Mouse (Mus musculus) adrenal gland, postnatal 4 days (tissue): ENCODE data around the gene Perp. TPM values are rescaled to one million over a fixed set of nuclear protein-coding genes. Genes with fewer than 3 reads are reported as not detected.

Experiments
- DNase-seq, 2 experiments: peaks; one replicate each; pipeline ENCODE4 v3.0.0; 2021 to 2022; ENCODE audit warnings: low spot score in 2 of 2, mixed read lengths in 2 of 2
- long read RNA-seq, 2 experiments: library from polyadenylated mRNA; stranded (forward); transcript quantifications; one replicate each; pipeline ENCODE4 v2.0.0; 2021
- total RNA-seq, 2 experiments: library from RNA; stranded (reverse); gene quantifications; 2 replicates each; pipeline ENCODE4 v1.2.3; 2021

Perp gene
- total RNA-seq, result 1 to 10 TPM; 5.7 to 7.1 TPM
- long read RNA-seq, experiment 1, partial matches to known transcripts, result 0 of 3 reads
- long read RNA-seq, experiment 1, other reads (novel, unspliced or antisense), result 0 of 3 reads
- long read RNA-seq, experiment 2, transcript Perp-201 (3 exons, 1,952 nt), result major isoform, 10 of 10 reads
- long read RNA-seq, experiment 2, partial matches to known transcripts, result 0 of 10 reads
- long read RNA-seq, experiment 2, other reads (novel, unspliced or antisense), result 0 of 10 reads

DNA sequence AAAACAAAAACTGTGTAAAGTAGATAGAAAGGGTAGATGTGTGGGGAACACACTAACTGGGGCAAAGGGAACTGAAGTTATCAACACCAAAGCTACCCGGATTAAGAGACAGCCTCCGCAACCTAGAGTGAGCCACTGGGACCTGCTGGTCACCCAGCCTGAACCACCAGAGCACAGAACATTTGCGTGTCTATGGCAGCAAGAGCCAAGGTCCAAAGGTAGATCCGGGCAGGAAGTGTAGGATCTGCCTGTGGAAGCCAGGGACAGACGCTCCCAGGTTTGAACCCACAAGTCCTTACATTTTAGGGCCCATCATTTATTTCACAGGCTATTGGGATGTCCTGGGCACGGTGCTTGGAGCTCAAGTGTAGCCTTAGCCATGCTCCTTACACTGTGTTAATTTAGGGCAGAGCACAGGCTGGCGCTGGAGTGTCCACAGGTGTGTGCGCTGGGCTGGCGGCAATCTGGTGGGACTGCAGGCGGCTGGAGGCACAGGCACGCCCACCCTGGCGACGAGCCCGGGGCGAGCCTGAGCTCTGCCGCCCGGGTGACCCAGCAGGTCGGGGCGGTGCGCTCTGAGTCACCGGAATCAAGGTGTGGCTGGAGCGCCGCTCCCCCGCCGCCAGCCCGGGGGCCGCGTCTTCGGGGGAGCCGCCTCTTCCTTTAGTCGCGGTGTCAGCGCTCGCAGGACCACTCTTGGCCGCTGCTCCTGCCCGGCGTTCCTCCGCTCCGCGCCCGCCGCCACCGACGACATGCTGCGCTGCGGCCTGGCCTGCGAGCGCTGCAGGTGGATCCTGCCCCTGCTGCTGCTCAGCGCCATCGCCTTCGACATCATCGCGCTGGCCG lies at the start of gene Perp:
Gene Perp, plus strand, starts transcription at position 580 of the 846 bp plus-strand sequence.
- DNase-seq, result peak; percentile 6 to 15

DNA sequence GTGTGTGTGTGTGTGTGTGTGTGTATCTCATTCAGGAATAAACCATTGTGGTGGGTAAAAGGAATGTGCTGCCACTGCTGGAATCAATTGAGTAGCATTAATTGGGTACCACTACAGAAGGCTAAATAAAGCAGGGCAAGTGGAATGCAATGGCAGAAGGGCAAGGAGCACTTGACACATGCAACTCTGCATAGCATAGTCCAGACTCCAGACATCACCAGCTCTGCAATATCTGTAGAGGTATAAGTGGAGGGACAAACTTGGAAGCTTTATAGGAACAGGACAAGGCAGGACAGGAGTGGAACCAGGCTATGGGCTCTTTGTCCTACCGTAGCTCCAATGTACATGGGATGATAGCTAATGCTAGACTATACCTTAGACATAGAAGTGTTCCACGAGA lies 33.1 kb upstream of the Perp start:
- no peak for DNase-seq

DNA sequence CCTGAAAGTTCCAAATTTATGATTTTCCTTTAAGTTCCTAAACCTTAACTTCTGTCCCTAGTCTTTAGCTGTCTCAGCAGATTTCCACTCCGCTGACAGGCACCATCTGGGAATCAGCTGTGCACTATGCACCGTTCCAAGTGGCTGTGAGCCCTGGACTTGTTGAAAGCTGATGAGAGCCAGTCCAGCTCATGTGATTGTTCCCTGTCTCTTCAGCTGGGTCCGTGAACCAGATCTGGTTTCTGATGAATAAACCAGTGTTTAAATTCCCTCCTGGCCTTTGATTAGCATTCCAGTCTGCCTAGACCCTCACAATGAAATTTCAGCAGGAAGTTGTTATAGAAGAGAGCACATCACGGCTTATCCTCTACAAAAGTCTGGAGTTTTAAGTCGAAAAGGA lies 28.3 kb upstream of the Perp start:
- no peak for DNase-seq

DNA sequence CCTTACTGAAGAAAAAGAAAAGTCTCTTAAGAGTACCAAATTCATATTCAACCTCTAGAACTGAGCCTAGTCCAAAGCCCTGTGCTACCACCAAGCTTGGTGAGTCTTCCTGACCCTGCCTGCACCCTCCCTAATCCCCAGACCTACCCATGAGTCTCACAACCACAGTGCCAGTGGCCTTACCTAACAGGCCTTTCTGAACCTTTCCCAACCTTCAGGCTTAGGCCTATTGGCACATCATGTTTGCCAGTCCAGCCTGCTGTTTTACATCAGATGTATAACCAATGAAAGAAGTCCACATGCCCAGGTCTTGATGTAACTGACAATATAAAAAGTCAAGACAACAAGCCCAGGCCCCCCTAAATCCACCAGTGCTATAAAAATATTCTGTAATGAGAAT lies 19.7 kb upstream of the Perp start:
- no peak for DNase-seq

DNA sequence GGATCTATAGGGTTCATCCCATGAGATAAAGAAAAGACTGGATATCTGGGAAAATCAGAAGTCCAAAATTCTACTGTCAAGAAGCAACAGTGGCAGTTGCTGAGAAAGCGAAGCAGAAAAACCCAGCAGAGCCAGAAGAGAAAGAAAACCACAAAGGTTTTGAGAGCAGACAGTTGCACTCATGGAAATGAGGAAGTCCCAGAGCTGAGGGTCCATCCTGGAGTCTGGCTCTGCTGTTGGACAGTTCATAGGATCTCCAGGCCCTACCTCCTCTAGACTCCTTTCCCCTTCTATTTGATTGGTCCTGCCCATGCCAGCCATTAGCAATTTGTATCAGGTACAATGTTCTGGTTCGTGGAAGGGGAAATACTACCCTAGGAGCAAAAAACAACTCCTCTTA lies 18.7 kb upstream of the Perp start:
- no peak for DNase-seq

DNA sequence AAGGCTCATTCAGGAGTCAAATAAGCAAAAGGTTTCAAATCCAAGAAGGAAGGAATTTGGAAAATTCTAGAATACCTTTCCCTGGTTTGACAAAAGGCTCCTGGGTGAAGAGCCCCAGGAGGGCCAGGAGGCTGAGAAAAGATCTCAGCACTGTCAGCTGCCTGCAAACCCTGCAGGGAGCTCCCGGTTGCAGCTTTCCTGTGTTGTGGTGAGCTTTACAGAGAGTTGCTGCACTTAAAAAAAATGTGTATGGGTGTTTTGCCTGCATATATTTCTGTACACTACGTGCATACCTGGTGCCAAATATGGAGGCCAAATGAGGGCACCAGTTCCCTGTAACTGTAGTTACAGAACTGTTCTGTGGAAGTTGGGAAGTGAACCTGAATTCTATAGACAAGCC lies 16.9 kb upstream of the Perp start:
- no peak for DNase-seq

DNA sequence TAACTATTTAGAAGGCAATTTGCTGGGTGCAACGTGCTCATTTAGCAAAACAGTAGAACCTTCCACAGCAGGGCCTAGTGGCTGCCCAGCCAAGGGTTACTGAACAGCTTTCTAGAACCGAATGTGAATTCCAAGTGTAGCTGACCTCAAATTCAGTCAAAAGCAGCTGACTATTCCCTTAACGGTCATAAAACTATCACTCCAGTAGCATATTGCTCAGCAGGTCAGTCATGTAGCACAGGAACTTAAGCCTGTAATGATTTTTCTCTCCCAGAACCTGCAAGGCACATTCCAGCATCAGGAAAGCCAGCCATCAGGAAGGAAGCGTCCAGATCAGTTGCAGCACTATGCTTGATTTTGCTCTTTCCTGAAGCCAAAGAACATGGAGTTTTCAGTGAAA lies 14.5 kb upstream of the Perp start:
- no peak for DNase-seq

DNA sequence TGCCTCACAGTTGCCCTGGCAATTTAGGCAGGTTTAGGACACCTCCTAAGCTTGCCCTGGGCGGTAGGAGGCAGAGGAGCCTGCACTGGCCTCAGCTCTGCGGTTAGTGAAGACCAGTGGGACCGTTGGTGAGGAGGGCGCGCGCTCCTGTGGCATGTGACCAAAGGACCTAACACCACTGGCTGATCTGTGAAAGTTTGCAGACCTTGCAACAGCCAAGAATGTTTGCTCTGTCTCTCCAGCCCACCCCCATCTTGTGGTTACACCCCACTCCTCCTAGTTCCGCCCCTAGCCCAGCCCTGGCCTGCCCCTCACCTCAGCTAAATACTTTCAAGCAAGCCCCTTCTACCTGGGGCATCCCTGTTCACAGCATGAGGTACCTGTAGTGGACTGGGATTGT lies 13.0 kb upstream of the Perp start:
- no peak for DNase-seq

DNA sequence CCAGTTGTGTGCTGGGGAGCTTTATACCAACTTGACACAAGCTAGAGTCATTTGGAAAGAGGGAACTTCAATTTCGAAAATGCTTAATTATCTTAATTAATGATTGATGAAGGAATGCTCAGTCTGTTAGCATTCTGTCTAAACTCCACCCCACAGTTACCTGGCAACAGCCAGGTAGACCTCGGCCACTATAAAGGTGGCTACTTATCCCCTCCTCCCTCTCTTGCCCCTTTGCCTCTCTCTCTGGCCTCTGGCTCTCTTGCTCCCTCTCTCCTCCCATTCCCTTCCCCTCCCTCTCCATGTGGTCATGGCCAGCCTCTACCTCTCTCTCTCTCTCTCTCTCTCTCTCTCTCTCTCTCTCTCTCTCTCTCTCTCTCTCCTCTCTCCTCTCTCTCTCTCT lies 10.4 kb upstream of the Perp start:
- DNase-seq, result no peak

DNA sequence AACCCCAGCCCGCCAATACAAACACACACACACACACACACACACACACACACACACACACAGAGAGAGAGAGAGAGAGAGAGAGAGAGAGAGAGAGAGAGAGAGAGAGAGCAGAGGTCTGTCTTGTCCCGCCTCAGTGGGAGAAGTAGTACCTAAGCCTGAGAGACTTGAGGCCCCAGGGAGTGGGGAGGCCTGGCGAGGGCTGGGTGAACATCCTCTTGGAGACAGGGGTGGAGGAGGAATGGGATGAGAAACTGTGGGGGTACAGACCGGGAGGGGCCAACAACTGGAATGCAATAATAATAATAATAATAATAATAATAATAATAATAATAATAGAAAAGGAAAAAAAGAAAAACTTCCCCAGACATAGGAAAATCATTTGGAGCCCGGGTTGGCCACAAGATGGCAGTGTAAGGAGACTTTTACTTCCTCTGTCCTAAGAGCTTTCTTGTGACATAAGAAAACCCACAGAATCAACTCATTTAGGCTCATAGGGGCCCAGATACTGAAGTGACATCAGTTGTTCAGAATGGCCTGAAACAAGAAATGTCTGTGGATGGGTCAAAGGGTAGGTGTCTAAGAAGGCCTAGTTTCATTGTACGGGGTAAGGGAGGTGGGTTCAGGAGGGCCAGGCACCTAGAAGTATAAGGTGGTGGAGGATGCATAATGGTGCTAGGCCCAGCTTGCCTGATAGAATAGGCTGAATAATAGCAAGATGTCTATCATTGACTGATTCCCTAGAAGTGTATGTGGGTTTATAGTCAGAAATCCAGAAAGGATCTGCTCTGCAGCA lies 8.9 kb upstream of the Perp start:
- no peak for DNase-seq

DNA sequence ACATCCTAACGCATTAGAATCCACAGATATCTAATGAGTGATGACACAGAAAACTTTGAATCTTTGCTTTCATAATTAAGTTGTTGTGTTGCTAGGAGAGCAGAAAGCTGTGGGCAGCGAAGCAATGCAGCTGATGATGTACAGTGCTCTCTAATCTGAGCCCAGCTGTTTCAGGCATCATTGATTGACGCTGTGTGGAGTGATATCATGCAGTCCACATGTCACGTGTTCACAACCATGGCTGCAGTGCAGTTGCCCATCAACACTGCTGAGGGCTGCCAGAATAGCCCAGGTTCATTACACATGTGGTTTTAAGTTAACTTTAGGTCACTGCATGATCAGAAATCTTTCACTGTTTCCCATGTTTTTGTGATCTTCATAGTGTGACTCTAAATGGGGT lies 5.3 kb upstream of the Perp start:
- no peak for DNase-seq

DNA sequence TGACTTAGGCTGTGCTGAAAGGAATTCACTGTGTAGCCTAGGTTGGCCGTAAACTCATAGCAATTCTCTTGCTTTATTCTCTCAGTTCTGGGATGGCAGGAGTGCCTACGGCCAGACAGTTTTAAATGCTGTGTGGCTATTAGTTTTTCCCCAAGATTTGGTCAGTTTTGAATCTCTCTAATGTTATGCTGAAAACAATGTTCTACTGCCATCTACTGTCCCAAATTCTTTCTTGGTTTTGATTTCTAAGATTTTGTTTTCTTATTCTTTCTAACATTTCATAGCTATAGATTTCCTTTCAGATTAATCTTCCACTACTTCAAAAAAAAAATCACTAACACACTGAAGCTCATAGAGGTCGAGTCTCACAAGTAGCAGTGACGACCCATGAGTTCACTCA lies 4.1 kb upstream of the Perp start:
- no peak for DNase-seq

DNA sequence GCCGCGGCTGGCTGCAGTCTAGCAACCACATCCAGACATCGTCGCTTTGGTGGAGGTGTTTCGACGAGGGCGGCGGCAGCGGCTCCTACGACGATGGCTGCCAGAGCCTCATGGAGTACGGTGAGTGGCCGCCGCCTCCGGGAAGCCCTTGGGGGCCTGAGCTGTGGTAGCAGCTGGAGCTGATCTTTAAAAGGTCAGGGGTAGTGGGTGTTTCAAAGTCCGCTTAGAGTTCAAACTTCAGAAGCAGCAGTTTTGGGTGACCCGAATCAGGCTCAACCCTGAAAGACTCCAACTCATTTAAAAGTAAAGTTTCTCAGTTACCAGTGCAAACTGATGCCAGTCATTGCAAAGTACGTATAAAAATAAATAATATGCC lies 455 bp downstream of the Perp start:
- no peak for DNase-seq

DNA sequence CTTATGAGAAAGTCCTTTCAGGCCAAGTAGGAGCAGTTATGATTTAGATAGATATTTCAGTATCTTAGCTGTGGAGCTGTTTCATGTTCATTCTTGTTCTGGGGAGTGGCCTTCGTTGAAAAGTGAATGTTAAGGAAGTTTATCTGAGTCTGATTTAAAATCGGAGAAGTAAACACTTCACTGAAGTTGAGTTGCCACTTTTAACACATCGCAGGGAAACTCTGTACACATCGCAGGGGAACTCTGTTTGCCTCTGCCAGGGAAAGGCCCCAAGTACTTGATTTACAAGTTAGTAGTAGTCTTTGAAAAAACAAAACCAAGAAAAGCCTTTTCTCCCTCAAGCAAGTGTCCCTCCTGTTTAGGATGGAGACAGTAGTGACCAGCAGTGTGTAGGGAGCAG lies 891 bp downstream of the Perp start:
- DNase-seq, result no peak

DNA sequence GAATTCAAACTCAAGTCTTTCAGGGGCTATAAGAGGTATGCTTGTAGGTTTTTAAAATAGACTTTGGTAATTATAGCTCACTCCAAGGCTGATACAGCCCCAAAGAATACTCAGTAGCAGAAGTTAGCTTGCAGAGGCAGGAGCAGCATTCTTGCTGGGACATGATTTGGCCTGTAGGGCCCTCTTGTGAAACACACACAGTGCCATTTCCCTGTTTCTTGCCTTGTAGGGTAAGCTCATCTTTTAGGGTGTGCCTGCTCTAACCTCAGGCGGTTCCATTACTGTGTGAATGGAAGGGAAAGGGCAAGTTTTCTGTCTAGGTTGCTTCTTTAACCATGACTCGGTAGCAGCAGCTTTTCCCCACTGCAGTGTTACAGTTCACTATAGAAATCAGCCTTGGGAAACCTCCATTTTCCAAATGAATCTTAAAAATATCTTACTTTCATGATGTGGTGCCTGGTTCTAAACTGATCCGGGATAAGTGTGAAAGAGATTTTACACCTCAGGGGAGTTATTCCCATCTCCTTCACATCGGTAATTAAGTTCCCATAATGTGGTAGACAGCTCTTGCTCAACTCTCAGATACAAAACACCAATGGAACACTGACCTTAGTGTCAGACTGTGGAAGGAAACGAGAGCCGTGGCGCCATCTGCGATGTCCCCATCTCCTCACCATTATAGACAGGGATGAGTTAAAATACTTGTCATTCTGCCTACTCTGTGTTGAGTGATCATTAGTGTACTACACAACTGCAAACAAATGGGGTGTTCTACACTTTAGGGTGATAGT lies 1.8 kb downstream of the Perp start:
- no peak for DNase-seq

DNA sequence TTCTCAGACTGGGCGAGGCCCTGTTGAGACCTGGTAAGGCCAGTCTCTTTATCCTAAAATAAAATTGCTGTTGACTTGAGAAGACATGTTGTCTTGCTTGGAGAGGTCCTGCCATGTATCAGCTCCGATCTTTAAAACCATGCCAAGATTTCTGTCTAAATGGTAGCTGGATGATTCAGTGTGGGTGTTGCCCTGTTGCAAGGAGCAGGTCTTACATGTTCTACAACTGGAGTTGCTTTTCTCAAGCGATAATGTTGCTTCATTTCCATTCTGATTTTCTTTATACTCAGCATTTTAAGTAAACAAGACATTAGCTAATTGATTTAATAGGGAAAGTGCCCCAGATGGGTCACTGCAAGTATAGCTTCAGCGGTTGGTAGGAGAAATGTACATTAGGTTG lies 5.4 kb downstream of the Perp start:
- no peak for DNase-seq

DNA sequence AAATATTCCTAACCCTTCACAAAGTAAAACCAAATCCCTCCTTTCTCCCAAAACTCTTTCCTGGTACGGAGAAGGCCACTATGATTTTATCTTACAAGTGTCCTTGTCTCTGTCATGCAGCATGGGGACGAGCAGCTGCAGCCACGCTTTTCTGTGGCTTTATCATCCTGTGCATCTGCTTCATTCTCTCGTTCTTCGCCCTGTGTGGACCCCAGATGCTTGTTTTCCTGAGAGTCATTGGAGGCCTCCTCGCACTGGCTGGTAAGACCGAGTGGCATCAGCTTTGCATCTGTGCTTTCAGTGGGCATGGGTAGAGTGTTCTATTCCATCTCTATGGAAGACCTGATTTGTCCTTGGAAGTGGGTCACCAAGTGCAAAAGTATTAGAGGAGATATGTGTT lies 8.6 kb downstream of the Perp start:
- DNase-seq, result no peak

DNA sequence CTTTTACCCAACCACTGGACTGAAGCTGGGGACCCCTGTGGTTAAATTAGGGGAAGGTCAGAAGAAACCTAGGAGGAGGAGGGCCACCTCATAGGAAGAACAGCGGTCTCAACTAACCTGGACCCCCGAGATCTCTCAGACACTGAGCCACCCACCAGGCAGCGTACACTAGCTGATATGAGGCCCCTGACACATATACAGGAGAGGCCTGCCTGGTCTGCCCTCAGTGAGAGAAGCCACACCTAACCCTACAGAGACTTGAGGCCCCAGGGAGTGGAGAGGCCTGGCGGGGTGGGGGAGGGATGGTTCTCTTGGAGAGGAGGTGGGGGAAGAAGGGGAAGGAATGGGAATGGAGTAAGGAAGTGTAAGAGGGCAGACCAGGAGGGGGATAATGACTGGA lies 12.4 kb downstream of the Perp start:
- DNase-seq, result no peak

DNA sequence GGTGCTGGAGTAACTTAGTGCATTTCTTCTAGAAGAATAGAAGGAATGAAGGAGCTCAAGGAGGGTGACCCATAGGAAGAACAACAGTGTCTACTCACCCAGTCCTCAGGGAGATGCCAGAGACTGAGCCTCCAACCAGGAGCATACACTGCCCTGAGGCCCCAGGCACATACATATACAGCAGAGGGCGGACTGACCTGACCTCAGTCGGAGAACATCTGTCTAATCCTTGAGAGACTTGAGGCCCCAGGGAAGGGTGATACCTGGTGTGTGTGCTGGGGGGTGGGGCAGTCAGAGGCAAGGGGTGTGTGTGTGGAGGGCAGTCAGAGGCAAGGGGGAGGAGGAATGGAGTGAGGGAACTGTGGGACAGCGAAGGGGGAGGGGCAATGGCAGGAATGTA lies 14.8 kb downstream of the Perp start:
- DNase-seq, result no peak

DNA sequence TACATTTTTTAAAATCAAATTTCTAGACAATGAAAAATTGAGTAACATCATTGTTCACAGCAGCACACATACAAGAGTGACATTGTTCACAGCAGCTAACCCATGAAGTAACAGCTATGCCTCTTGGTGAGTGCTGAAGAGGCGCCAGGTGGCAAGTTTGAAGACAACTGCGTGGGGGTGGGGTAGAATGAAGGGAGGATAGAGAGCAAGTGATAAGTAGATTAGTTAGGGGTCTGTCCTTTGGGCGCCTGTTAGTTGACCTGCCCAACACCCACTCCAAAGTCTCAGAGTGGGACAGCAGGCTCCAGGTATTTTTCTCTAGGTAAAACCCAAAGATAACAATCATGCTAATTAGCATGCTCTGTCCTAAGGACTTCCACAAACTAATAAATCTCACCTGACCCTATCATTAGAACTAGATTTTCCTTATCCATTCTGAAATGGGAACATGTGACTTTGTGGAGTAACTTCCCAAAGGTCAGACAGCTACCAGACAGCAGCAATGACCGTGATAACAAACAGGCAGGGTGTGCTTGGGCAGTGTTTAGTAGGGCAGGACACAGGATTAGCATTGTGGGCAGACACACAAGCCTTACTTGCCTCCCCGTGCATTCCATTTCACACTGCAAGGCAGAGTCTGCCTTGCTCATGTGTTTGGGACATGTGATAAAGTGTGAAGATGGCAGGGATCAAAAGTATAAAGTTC lies 15.5 kb downstream of the Perp start:
- no peak for DNase-seq

DNA sequence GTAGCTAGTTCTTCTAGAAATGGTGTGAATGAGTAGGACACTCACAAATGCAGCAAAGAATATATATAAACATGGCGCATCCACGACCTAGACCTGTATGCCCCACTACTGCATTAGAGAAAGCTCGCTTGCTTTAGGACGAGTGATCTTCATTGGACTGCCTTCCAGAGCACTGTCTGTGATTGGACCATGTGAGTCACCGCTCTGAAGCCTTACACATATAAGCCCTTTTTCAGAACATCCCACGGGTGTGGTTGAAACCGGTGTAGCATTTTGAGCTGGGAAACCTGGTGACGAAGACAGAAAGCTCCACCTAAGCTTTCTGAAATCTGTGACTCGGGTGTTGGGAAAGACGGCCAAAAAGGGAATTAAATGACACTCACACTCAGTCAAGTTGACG lies 16.0 kb downstream of the Perp start:
- no peak for DNase-seq
